Mouse (Mus musculus) kidney, adult 10 weeks (tissue): ENCODE data around the gene Cemip. TPM values are rescaled to one million over a fixed set of nuclear protein-coding genes. Genes with fewer than 3 reads are reported as not detected.

Source experiments
- polyA plus RNA-seq: library from polyadenylated mRNA; stranded (reverse); fragments of 350-450 nt; fragmentation: Illumina TruSeq; extraction: RNeasy Lipid Tissue Mini Kit (QIAGEN cat#74804); gene quantifications from one replicate; pipeline ENCODE4 v1.2.3, GENCODE M21; 2014; ENCODE audit warnings: low read depth, low replicate concordance

The Cemip gene
- 0.08 TPM for polyA plus RNA-seq

GRCm38 (mm10) chr7:84086039-84086829 lies at the start of gene Cemip:
Gene Cemip (minus strand): TSS chr7:84086502.

GRCm38 (mm10) chr7:83884021-83884658 lies 202.2 kb downstream of the Cemip start, which contains the start of the genes Tlnrd1 and Mesd:
Gene Tlnrd1 (minus strand): TSS chr7:83884305.
Gene Mesd (plus strand): TSS chr7:83884466.

Other genes with a start within 250 kb of the Cemip start
- 3.1 TPM for gene Tlnrd1, start 202.2 kb downstream of the Cemip start, polyA plus RNA-seq
- 21.6 TPM for gene Mesd, start 202.0 kb downstream of the Cemip start, polyA plus RNA-seq
- 195 TPM for gene Abhd17c, start 65.4 kb upstream of the Cemip start, polyA plus RNA-seq